Mouse (Mus musculus) liver, embryonic 12.5 days (tissue): Measurements from ENCODE around the gene Hacl1. TPM values are rescaled to one million over a fixed set of nuclear protein-coding genes. Genes with fewer than 3 reads are reported as not detected.
"Not testable (repeated sequence)": the region's sequence is repeated elsewhere in the genome, so short reads cannot be mapped to it uniquely, and the experiment has no call there.

Experiments
- ATAC-seq: fragments of 200-750 bp; cut with Nextera tagmentation; 2 replicates; pipeline ENCODE4 v1.8.0; 2017; ENCODE audit warnings: moderate number of reproducible peaks, mild to moderate bottlenecking, moderate library complexity
- H3K27ac ChIP-seq: fragments of 300-500 bp; sonication (generic); 2 replicates; pipeline ENCODE4 v1.5.1; 2016; ENCODE audit warnings: mild to moderate bottlenecking
- H3K27me3 ChIP-seq: fragments of 300-500 bp; sonication (generic); replicated peaks from 2 replicates; pipeline ENCODE4 v1.6.1; 2016; ENCODE audit warnings: mild to moderate bottlenecking, moderate library complexity
- H3K36me3 ChIP-seq: fragments of 300-500 bp; sonication (generic); 2 replicates; pipeline ENCODE4 v1.6.1; 2016; ENCODE audit warnings: mild to moderate bottlenecking, moderate library complexity
- H3K4me1 ChIP-seq: fragments of 300-500 bp; sonication (generic); 2 replicates; pipeline ENCODE4 v1.6.1; 2016
- H3K4me2 ChIP-seq: fragments of 300-500 bp; sonication (generic); 2 replicates; pipeline ENCODE4 v1.6.1; 2016; ENCODE audit warnings: mild to moderate bottlenecking, moderate library complexity
- H3K4me3 ChIP-seq: fragments of 300-500 bp; sonication (generic); 2 replicates; pipeline ENCODE4 v1.5.1; 2016; ENCODE audit warnings: mild to moderate bottlenecking, moderate library complexity
- H3K9ac ChIP-seq: fragments of 300-500 bp; sonication (generic); 2 replicates; pipeline ENCODE4 v1.6.1; 2016; ENCODE audit warnings: mild to moderate bottlenecking, moderate library complexity
- H3K9me3 ChIP-seq: fragments of 300-500 bp; sonication (generic); replicated peaks from 2 replicates; pipeline ENCODE4 v1.6.1; 2016; ENCODE audit warnings: mild to moderate bottlenecking, moderate library complexity
- WGBS: fragments of 180-500 bp; shearing (Covaris S2); methylation state at CpG from one replicate; pipeline ENCODE4 v1.1.7; 2016; ENCODE audit not compliant: insufficient replicate concordance; 5-methylcytosine and 5-hydroxymethylcytosine counted together
- polyA plus RNA-seq: library from polyadenylated mRNA; unstranded; fragments of >200 nt; fragmentation: Nextera tagmentation; extraction: Ambion mirVana; gene quantifications from 2 replicates; pipeline ENCODE4 v1.2.1, GENCODE M21; 2016

Hacl1 gene
- polyA plus RNA-seq, 1 experiment from 2014 or later = 7.4 TPM

- H3K4me2 ChIP-seq = no peak overlapping the region
- H3K9me3 ChIP-seq = no peaks in the 10 kb centered on the region
- H3K27ac ChIP-seq = no peak overlapping the region
- no peak overlapping the region for H3K9ac ChIP-seq
- no peaks in the 10 kb centered on the region for H3K27me3 ChIP-seq
- WGBS = 64% methylated on average over 5 of the region's 5 CpGs
- no peak overlapping the region for H3K4me3 ChIP-seq
- no peaks in the 10 kb centered on the region for H3K4me1 ChIP-seq
- no peak for ATAC-seq
- H3K36me3 ChIP-seq = no peaks in the 10 kb centered on the region
Observed at GRCm38 (mm10) chr14:31613671-31614070, 27.4 kb downstream of the Hacl1 start.

DNA sequence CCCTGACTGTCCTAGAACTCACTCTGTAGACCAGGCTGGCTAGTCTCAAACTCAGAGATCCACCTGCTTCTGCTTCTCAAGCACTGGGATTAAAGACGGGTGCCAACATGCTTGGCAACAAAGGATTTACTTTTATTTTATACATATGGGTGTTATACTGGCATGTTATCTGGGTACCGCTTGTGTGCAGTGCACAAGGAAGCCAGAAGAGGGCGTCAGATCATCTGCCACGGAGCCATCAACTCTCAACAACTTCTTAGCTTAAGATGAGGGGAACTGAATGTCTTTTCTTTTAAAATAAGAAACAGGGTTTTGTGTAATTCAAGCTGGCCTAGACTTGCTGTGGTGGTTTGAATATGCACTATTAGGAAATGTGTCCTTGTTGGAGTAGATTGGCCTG, 29.1 kb downstream of the Hacl1 start:
- Histone ChIP-seq H3K4me2 (no peak overlapping the region), H3K9ac (no peak overlapping the region), H3K27ac (no peak overlapping the region), H3K9me3 (no peaks in the 10 kb centered on the region), H3K4me1 (no peaks in the 10 kb centered on the region), H3K36me3 (no peaks in the 10 kb centered on the region), H3K27me3 (no peaks in the 10 kb centered on the region), H3K4me3 (no peak overlapping the region)
- 52% methylated on average over 4 of the region's 4 CpGs for whole genome bisulfite sequencing
- ATAC-seq = no peak

DNA sequence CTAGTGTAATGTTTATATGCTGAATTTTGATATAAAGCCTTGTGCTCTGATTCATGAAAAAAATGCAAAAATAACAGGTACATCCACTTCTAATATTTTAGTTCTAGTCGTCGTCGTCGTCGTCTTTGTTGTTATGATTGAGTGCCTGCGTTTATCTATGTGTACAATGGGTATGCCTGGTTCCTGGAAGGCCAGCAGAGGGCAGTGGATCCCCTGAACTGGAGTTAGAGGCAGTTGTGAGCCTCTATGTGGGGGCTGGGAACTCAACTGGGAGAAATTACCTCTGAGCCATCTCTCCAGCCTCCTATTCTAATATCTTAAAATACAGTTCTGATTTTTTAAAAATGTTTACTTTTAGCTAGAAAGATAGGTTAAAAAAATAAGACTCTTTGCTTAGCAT, 35.6 kb downstream of the Hacl1 start:
- WGBS = 47% methylated on average over 6 of the region's 6 CpGs
- Histone ChIP-seq H3K27ac (no peak overlapping the region), H3K27me3 (no peaks in the 10 kb centered on the region), H3K9me3 (no peaks in the 10 kb centered on the region), H3K4me1 (peaks cover 24% of the 10 kb centered on the region), H3K36me3 (no peaks in the 10 kb centered on the region), H3K4me3 (no peak overlapping the region), H3K9ac (no peak overlapping the region), H3K4me2 (no peak overlapping the region)
- no peak for ATAC-seq

GRCm38 (mm10) chr14:31604916-31605315, 36.2 kb downstream of the Hacl1 start:
- no peaks in the 10 kb centered on the region for H3K27me3 ChIP-seq
- no peak overlapping the region for H3K9ac ChIP-seq
- H3K4me1 ChIP-seq = peaks cover 24% of the 10 kb centered on the region
- no peak for ATAC-seq
- 66% methylated on average over 5 of the region's 5 CpGs for WGBS
- H3K36me3 ChIP-seq = no peaks in the 10 kb centered on the region
- no peaks in the 10 kb centered on the region for H3K9me3 ChIP-seq
- H3K4me3 ChIP-seq = no peak overlapping the region
- H3K4me2 ChIP-seq = no peak overlapping the region
- H3K27ac ChIP-seq = no peak overlapping the region

- not testable (repeated sequence) for H3K36me3 ChIP-seq, H3K9me3 ChIP-seq, H3K27ac ChIP-seq, H3K4me3 ChIP-seq, H3K27me3 ChIP-seq, H3K9ac ChIP-seq
- peak; percentile 96 for ATAC-seq
- 39% methylated on average over 6 of the region's 6 CpGs for WGBS
- H3K4me2 ChIP-seq = peak overlapping the region; percentile 32
- peaks cover 24% of the 10 kb centered on the region for H3K4me1 ChIP-seq
Observed at GRCm38 (mm10) chr14:31602616-31602979, 38.5 kb downstream of the Hacl1 start.

GRCm38 (mm10) chr14:31601908-31602615, 39.0 kb downstream of the Hacl1 start:
- Histone ChIP-seq H3K4me2 (peak overlapping the region; percentile 32), H3K9me3 (no peaks in the 10 kb centered on the region), H3K36me3 (no peaks in the 10 kb centered on the region), H3K4me3 (no peak overlapping the region), H3K27me3 (no peaks in the 10 kb centered on the region), H3K4me1 (peaks cover 24% of the 10 kb centered on the region), H3K27ac (peak overlapping the region; percentile 64), H3K9ac (no peak overlapping the region)
- ATAC-seq = peak; percentile 74
- 75% methylated on average over 14 of the region's 14 CpGs for WGBS

GRCm38 (mm10) chr14:31597446-31597845, 43.6 kb downstream of the Hacl1 start:
- no peak for ATAC-seq
- Histone ChIP-seq H3K9ac (no peak overlapping the region), H3K9me3 (no peaks in the 10 kb centered on the region), H3K4me3 (no peak overlapping the region), H3K27me3 (no peaks in the 10 kb centered on the region; the same call in 1 of the 2 replicates), H3K27ac (no peak overlapping the region), H3K4me2 (no peak overlapping the region), H3K36me3 (no peaks in the 10 kb centered on the region), H3K4me1 (peaks cover 11% of the 10 kb centered on the region)
- 84% methylated on average over 4 of the region's 4 CpGs for WGBS

- Histone ChIP-seq H3K4me1 (peaks cover 4% of the 10 kb centered on the region), H3K9me3 (no peaks in the 10 kb centered on the region), H3K27me3 (no peaks in the 10 kb centered on the region; the same call in 1 of the 2 replicates), H3K9ac (no peak overlapping the region), H3K4me3 (no peak overlapping the region), H3K4me2 (no peak overlapping the region), H3K27ac (no peak overlapping the region), H3K36me3 (no peaks in the 10 kb centered on the region)
- ATAC-seq = no peak
- 49% methylated on average over 7 of the region's 7 CpGs for WGBS
Observed at GRCm38 (mm10) chr14:31596408-31596807, 44.7 kb downstream of the Hacl1 start.

GRCm38 (mm10) chr14:31594693-31595092, 46.4 kb downstream of the Hacl1 start:
- no peak overlapping the region for H3K4me2 ChIP-seq
- no peaks in the 10 kb centered on the region for H3K9me3 ChIP-seq
- WGBS = 66% methylated on average over 3 of the region's 3 CpGs
- no peak overlapping the region for H3K27ac ChIP-seq
- H3K9ac ChIP-seq = no peak overlapping the region
- no peaks in the 10 kb centered on the region; the same call in 1 of the 2 replicates for H3K27me3 ChIP-seq
- no peak overlapping the region for H3K4me3 ChIP-seq
- no peak for ATAC-seq
- no peaks in the 10 kb centered on the region for H3K36me3 ChIP-seq
- 0 out of 2 replicates have a peak, but pooled peaks cover 3% of the 10 kb centered on the region for H3K4me1 ChIP-seq

DNA sequence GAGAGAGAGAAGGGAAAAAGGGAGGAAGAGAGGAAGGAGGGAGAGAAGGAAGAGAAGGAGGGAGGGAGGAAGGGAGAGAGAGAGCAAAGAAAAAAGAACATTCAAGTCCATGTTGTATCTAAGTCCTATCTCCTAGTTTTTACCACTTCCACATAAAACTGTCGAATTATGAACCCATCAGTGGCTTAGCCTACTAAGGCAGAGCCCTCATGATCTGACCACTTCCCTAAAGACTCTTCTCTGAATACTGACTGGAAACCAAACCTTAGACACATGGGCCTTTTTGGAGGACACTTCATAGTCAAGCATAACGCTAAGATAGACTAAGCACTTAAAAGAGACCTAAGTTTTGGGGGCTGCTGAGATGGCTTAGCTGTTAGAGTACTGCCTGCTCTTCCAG, 48.0 kb downstream of the Hacl1 start:
- Histone ChIP-seq H3K4me1 (0 out of 2 replicates have a peak, but pooled peaks cover 3% of the 10 kb centered on the region), H3K36me3 (no peaks in the 10 kb centered on the region), H3K9ac (no peak overlapping the region), H3K27ac (peak overlapping the region; percentile 7; the same call in 1 of the 2 replicates), H3K4me3 (no peak overlapping the region), H3K27me3 (no peaks in the 10 kb centered on the region; the same call in 1 of the 2 replicates), H3K9me3 (no peaks in the 10 kb centered on the region), H3K4me2 (no peak overlapping the region)
- ATAC-seq = no peak
- WGBS = 26% methylated on average over 2 of the region's 2 CpGs

- Histone ChIP-seq H3K4me1 (0 out of 2 replicates have a peak, but pooled peaks cover 3% of the 10 kb centered on the region), H3K9ac (no peak within 1 kb of the TSS), H3K27me3 (no peaks in the 10 kb centered on the region; the same call in 1 of the 2 replicates), H3K9me3 (no peaks in the 10 kb centered on the region), H3K4me3 (no peak within 1 kb of the TSS), H3K4me2 (no peak within 1 kb of the TSS), H3K36me3 (no peaks in the 10 kb centered on the region), H3K27ac (no peak within 1 kb of the TSS)
- 69% methylated on average over 3 of the region's 3 CpGs for WGBS
- ATAC-seq = no peak
Observed at GRCm38 (mm10) chr14:31591243-31591642, 49.8 kb downstream of the Hacl1 start, which contains the start of gene Colq. Colq (minus strand) TSS chr14:31591343.

GRCm38 (mm10) chr14:31586451-31586850, 54.6 kb downstream of the Hacl1 start:
- Histone ChIP-seq H3K9me3 (peaks cover 2% of the 10 kb centered on the region), H3K4me1 (no peaks in the 10 kb centered on the region), H3K9ac (no peak overlapping the region), H3K36me3 (no peaks in the 10 kb centered on the region), H3K4me2 (no peak overlapping the region), H3K4me3 (no peak overlapping the region), H3K27ac (no peak overlapping the region), H3K27me3 (0 out of 2 replicates have a peak, but pooled peaks cover 5% of the 10 kb centered on the region)
- ATAC-seq = no peak
- WGBS = 76% methylated on average over 8 of the region's 8 CpGs
